Mouse (Mus musculus) layer of hippocampus, adult 18-20 months (tissue): ENCODE measurements at regions not wholly inside any gene's neighbourhood (a gene's known extent, or its start where the extent isn't known, plus 50 kb on each side); places are given as distances from the start of the nearest gene placed in this dataset.

Experiments used
- DNase-seq, 2 experiments: peaks; one replicate each; pipeline ENCODE4 v3.0.0; 2022; ENCODE audit warnings: low spot score in 2 of 2

GRCm38 (mm10) chr4:105282681-105283462 lies 125.7 kb downstream of the Plpp3 start:
- no peak for DNase-seq

DNA sequence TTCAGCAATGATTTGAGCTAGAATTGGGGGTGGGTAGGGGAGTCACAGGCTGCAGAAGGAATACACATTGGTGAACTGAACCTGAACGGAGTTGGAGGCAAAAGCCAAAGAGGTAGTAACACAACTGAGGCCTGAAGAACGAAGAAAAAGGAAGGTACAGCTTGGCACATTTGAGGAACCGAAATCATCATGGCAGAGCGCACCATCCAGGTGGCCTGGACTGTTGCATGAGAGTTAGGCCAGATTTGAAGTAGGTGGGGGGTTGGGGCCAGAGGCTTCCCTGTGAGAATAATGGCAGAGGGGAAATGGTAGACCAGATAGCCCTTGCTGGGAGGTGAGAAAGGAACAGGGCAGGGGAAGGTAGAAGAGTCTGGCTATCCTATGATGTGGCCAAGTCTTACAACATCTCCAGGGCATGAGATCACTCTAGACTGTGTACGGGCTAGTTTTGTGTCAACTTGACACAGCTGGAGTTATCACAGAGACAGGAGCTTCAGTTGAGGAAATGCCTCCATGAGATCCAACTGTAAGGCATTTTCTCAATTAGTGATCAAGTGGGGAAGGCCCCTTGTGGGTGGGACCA lies 128.4 kb downstream of the Plpp3 start:
- DNase-seq, result no peak

GRCm38 (mm10) chr4:105286299-105286698 lies 129.2 kb downstream of the Plpp3 start:
- DNase-seq, result no peak

DNA sequence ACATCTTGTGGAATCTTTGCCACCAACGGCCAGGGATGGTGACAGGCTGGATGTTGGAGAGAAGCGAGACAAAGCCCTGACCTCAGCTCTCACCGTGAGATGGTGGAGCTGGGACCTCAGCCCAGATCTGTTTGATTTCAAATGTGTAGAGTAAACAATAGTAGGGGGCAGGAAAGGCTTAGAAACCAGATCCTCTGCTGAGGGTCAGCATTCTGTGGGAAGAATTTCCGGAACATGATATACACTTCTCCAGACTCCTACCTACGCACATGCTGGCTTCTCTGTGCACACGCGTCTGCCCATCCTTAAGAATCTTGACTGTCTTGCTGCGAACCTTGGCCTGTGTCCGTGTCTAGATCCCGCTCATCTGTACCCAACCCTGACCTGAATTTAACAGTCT lies 129.7 kb downstream of the Plpp3 start:
- DNase-seq, result no peak

- no peak for DNase-seq
Measured at GRCm38 (mm10) chr4:105287419-105287818, 130.3 kb downstream of the Plpp3 start.

- no peak for DNase-seq
Measured at GRCm38 (mm10) chr4:105289635-105290034, 132.5 kb downstream of the Plpp3 start.

DNA sequence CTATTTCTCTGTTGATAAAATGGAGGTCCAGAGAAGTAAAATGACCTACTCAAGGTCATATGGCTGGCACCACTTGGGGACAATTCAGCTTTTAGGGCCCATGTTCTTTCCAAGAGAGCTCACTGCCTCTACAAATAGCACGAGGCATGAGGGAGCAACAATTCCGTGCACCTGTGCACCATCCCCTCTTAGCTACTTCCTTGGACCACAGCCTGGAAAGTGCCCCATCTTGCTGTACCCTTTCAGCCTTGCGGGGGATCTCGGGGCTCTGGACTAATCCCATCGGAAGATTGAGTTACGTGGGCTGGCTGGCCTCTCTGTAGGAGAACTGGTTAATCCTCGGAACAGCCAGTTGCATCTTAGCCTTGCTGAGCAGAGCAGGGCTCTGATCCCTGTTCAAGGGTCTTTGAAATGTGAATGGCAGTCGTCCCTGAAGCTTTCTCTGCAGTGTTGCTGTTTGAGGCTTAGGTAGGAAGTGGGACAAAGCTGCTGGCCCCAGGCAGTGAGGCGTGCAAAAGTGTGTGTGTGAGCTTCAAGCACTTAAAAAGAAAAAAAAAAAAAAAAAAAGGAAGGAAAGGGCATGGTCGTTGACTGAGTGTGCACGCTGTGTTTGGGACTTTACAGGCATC lies 133.8 kb downstream of the Plpp3 start:
- DNase-seq, result no peak

DNA sequence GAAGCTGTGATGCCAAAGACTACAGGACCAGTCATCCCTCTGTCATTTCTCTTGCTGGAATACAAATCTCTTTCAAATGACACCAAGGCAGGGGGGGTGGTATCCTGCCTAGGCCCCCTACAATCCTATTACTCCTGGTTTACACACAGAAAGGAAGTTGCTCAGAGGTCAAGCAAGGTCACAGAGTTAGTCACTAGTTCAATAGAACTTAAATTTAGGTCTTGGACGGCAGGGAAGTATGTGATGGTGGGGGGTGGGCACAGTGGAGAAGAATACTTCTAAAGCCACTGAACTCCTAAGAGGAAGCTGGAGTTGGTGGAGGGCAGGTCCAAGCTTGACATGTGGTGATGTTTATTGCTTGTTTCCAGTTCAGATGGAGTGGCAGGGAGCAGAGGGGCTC lies 134.4 kb downstream of the Plpp3 start:
- DNase-seq, result no peak

DNA sequence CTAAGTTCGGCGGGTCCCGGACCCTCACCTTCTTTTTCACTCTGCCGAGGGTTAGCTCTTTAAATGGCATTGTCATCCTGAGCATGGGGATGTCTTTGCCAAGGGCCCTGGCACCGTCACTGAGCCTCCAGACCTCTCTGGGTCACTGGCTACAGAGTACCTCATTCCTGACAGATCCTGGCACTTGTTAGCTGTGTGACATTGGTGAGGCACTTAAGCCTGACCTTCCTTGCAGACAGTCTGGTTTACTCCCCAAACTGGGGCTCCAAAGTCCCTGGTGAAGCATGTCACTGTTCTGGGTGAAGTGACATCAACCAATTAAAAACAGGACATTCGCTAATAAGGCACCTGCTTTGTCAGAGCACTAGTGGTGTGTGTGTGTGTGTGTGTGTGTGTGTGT lies 142.2 kb downstream of the Plpp3 start:
- DNase-seq, result no peak

DNA sequence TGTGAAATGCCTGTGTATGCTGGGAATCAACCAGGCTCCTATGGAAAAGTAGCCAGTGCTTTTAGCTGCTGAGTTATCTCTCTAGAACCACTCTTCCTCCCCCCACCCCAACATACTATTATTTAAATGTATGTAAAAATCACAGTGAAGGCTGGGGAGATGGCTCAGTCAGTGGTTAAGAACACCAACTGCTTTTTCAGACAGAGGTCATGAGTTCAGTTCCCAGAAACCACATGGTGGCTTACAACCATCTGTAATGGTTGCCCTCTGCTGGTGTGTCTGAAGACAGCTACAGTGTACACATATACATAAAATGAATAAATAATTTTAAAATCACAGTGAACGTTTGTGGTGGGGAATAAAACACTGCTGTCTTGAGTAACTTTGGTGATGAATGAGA lies 144.4 kb downstream of the Plpp3 start:
- no peak for DNase-seq

DNA sequence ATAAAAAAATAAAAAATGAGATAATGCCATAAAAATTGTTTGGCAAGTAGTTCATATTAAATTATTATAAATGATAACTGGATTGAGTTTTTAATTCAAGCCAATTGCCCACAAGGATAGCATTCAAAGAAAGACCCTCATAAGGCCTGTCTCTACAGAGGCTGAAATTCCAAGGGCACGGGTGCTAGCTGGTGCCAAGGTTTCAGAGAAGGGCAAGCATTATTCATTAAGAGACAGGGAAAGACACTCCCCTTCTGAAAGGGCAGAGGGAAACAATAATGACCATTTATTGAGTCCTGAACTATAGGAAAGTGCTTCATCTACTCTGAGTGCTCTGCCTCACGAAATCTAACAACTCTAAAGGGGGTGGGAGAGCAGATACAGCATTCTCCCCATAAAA lies 147.0 kb downstream of the Plpp3 start:
- no peak for DNase-seq

DNA sequence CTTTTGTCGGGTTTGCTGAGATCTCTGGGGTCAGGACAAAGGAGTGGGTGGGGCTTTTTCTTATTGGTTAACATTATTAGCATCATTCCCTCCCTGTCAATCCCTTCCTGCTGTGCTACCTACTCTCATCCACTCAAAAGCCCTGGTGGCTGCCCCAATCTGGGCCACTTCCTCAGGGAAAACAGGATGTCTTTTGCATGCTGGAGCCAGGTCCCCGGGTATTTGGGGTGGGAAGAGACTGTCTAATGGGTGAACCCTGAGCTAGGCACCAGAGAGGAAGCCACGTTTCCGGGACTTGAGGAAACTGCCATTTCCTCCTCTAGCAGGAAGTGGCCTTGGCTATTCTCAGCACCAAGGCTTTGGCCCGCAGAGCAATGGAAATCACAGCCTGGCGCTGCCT lies 148.8 kb downstream of the Plpp3 start:
- DNase-seq, result no peak

- no peak for DNase-seq
Measured at GRCm38 (mm10) chr4:105307356-105307755, 150.2 kb downstream of the Plpp3 start.

- no peak for DNase-seq
Measured at GRCm38 (mm10) chr4:105307905-105308304, 150.8 kb downstream of the Plpp3 start.

- no peak for DNase-seq
Measured at GRCm38 (mm10) chr4:105308971-105309488, 151.9 kb downstream of the Plpp3 start.

DNA sequence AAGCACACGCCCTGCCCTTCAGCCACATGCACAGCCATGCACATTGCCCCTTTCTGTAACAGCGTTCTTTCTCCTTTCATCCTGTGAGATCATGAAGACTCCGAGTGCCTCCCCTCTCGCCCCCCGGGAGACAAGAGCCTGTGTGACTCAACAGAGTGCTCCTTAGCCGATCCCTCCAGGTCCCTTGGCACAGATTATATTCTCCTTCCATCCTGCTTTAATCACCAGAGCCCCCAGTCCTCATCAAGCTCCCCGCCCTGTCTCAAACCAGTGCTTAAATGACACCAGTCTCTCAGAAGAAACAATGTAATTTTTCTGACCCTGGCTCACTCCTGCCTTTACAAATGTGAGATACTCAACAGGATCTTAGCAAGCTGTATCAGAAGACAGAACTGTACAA lies 155.5 kb downstream of the Plpp3 start:
- DNase-seq, result no peak

DNA sequence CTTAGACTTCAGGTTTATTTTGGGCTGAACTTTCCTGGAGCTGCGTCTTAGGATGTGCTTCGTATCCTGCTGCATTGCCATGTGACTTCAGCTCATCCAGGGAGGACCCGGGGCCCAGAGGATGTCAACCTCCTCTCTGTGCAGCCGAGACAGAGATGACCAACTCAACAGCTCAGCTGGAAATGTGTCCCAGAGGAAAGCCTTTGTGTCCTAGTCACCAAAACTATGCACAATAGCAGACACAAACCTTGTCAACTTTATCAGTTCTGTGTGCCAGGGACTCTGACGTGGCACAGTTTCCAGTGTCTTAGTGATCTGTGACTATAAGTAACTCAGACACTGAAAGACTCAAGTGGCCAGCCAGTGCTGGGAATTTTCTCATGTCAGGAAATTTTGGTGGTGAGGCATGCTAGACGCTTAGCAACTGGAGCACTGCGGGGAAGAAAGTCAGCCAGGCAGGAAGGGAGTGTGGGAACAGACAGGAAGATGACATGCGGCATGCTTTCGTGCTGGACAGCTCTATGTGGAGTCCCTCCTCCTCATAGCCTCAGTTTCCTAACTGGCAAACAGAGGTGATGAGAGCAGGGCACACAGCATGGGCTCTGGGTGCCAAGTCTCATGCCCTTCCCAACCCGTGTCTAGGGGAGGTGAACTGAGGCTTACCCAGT lies 156.1 kb downstream of the Plpp3 start:
- no peak for DNase-seq

GRCm38 (mm10) chr4:105315095-105315494 lies 157.9 kb downstream of the Plpp3 start:
- no peak for DNase-seq

DNA sequence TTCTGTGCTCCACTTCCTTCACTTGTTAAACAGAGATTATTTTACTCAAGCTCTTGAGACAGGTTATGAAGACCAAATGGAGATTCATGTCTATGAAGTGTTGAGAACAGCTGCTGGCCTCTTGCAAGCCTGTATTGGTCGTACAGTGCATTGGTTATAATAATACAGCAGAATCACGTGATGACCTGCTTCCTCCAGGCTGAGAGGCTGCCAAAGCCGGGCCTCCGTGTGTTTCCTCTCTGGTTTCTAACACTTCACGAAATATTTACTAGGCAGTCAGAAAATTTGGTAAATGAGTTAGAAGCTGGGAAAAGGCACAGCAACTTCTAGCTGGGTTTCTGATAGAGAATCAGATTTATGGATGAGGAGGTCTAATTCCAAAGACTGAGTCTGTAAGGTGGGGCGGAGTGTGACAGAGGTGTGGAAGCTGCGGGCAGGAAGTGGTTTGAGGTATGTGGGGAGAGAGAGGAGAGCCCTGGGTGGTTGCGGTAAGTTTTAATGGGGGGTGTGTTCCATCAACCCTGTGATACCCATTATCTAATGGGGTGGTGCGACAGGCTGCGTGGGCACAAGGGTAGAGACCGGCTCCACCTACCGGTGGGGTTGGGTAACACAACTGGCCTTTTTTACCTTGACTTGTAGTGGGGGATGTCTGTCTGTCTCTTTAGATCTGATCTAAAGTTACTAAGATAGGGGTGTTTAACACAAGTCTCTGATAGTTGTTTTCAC lies 159.5 kb downstream of the Plpp3 start:
- peak in 1 of 2 experiments; percentile 9 for DNase-seq

DNA sequence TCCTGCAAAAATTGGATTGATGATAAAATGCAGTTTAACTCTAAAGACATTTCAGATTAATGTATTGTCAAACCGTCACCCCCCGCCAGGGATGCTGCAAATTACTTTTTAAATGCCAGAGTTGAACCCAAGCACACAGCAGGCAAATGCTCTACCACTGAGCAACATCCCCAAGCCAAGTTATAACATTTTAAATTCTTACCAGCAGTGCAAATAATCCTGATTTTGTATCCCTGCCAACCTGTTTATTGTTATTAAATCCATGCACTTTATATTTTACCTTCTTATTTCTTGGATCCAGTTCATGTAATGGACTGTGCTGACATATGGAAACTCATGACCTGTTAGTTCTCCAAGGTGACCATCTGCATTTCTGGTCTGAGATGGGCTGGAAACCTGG lies 161.3 kb downstream of the Plpp3 start:
- DNase-seq, result no peak

DNA sequence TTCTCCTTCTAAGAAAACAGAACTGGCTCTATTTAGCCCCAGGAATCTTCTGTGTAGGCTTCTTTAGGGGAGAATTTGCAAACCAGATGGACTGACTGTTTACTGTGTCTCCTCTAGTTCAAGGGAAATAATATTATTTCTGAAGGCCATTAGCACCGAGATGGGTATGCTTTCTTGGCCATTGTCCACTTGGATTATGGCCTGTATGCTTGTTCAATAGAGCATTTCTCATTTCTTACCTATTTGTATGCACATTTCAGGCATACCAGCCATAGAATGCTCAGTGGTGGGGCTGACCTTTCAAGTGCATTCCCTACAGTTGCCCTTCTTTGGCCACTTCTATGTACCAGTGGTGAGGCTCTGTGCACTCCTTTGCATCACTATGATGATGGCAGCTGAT lies 166.3 kb downstream of the Plpp3 start:
- no peak for DNase-seq
